In the genomic region with DNA sequence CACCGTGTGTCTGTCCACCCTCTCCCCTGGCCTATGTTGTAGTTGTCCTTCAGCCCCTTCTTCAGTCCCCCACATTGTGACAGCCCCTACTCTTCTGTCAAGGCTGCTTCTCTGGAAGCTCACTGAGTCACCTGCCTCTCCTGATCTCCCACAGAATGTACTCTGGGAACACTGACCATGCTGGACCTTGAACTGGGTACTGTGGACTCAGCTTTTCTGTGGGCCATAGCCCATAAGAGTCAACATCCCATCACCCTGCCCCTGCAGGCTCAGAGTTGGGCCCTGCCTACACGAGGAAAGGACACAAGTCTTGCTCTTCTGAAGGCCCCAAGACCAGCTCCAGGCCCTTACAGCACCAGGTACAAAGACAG, we compare ENCODE assay signal across 16 mouse cellular contexts.
"Had no signal": no experiment of that assay in that cellular context is flagged by ENCODE, and none has a peak within 500 bp of the region (broad histone marks: within the 10 kb centered on the region; RNA-seq: fewer than 3 reads in every experiment).

No protein-coding gene starts in this region.

- H3K27me3 ChIP-seq: limb, embryonic 15.5 days; liver, embryonic 15.5 days; lung, embryonic 15.5 days; midbrain, embryonic 13.5 days; midbrain, embryonic 15.5 days; neural tube, embryonic 12.5 days had no signal

- H3K4me1 ChIP-seq: lung, embryonic 15.5 days; midbrain, embryonic 13.5 days; midbrain, embryonic 15.5 days; neural tube, embryonic 12.5 days had no signal

- H3K4me3 ChIP-seq: limb, embryonic 15.5 days; liver, embryonic 15.5 days; lung, embryonic 15.5 days; midbrain, embryonic 13.5 days; midbrain, embryonic 15.5 days; neural tube, embryonic 12.5 days had no signal

- H3K36me3 ChIP-seq: liver, embryonic 15.5 days; midbrain, embryonic 15.5 days had no signal

- H3K9me3 ChIP-seq: limb, embryonic 15.5 days; liver, embryonic 15.5 days; lung, embryonic 15.5 days; midbrain, embryonic 13.5 days; midbrain, embryonic 15.5 days; neural tube, embryonic 12.5 days had no signal

- H3K4me2 ChIP-seq: limb, embryonic 15.5 days; liver, embryonic 15.5 days; lung, embryonic 15.5 days; midbrain, embryonic 11.5 days; midbrain, embryonic 13.5 days; midbrain, embryonic 15.5 days; neural tube, embryonic 12.5 days had no signal

- ATAC-seq: lung, postnatal 0 days; midbrain, embryonic 13.5 days; midbrain, embryonic 15.5 days had no signal

- H3K9ac ChIP-seq: limb, embryonic 15.5 days; liver, embryonic 15.5 days; lung, embryonic 15.5 days; midbrain, embryonic 13.5 days; midbrain, embryonic 15.5 days; neural tube, embryonic 12.5 days had no signal

- H3K27ac ChIP-seq: limb, embryonic 15.5 days; liver, embryonic 15.5 days; lung, embryonic 15.5 days; macrophage; midbrain, embryonic 13.5 days; midbrain, embryonic 15.5 days; neural tube, embryonic 12.5 days had no signal

- DNase-seq: lung, adult 2 months; lung, postnatal 14 days; lung, postnatal 36 days; right cerebral cortex, postnatal 14 days; right cerebral cortex, postnatal 4 days; spleen, adult 18-20 months; thymus, adult 18-20 months had no signal
